Mouse (Mus musculus) thymus, adult 2 months (tissue): ENCODE measurements around the gene Cmas. TPM values are rescaled to one million over a fixed set of nuclear protein-coding genes. Genes with fewer than 3 reads are reported as not detected.

Experiments
- DNase-seq: peaks from one replicate; pipeline ENCODE4 v3.0.0; 2021
- H3K27ac ChIP-seq: fragments of 200-500 bp; 2 replicates; pipeline ENCODE4 v1.5.1; 2012; ENCODE audit warnings: low read length, control low read depth; ENCODE audit not compliant: control insufficient read depth, insufficient read depth
- H3K27me3 ChIP-seq: fragments of 200-500 bp; 2 replicates; pipeline ENCODE4 v1.6.1; 2012; ENCODE audit warnings: mild to moderate bottlenecking, low read length, moderate library complexity, mixed read lengths; ENCODE audit not compliant: control insufficient read depth, insufficient read depth
- H3K36me3 ChIP-seq: fragments of 200-500 bp; 2 replicates; pipeline ENCODE4 v1.6.1; 2012; ENCODE audit warnings: mild to moderate bottlenecking, low read length, moderate library complexity; ENCODE audit not compliant: control insufficient read depth, insufficient read depth
- H3K4me1 ChIP-seq: fragments of 200-500 bp; replicated peaks from 2 replicates; pipeline ENCODE4 v1.6.1; 2012; ENCODE audit warnings: low read length; ENCODE audit not compliant: control insufficient read depth, insufficient read depth
- H3K4me3 ChIP-seq: fragments of 200-500 bp; 2 replicates; pipeline ENCODE4 v1.5.1; 2012; ENCODE audit warnings: mild to moderate bottlenecking, low read length, control low read depth, moderate library complexity; ENCODE audit not compliant: control insufficient read depth, insufficient read depth
- CTCF ChIP-seq: fragments of 200-500 bp; IDR thresholded peaks from 2 replicates; pipeline ENCODE4 v1.5.1; 2012; ENCODE audit warnings: mild to moderate bottlenecking, control low read depth, low read length, moderate library complexity, borderline replicate concordance; ENCODE audit not compliant: control insufficient read depth, poor library complexity, insufficient read depth; ENCODE audit errors: extremely low read depth
- POLR2A ChIP-seq: fragments of 200-500 bp; IDR thresholded peaks from 2 replicates; pipeline ENCODE4 v1.6.1; 2012; ENCODE audit warnings: mild to moderate bottlenecking, low read length, control low read depth, moderate library complexity; ENCODE audit not compliant: control insufficient read depth, poor library complexity, insufficient read depth; ENCODE audit errors: extremely low read depth
- WGBS: fragments of 180-500 bp; shearing (Covaris S2); methylation state at CpG from one replicate; pipeline ENCODE4 v1.1.7; 2018; 5-methylcytosine and 5-hydroxymethylcytosine counted together
- polyA plus RNA-seq: library from polyadenylated mRNA; depleted of rRNA; stranded (reverse); fragments of >200 nt; gene quantifications from 2 replicates; pipeline ENCODE4 v1.2.3, GENCODE M21; 2012

The Cmas gene
- polyA plus RNA-seq, 1 experiment: 25.5 TPM

DNA sequence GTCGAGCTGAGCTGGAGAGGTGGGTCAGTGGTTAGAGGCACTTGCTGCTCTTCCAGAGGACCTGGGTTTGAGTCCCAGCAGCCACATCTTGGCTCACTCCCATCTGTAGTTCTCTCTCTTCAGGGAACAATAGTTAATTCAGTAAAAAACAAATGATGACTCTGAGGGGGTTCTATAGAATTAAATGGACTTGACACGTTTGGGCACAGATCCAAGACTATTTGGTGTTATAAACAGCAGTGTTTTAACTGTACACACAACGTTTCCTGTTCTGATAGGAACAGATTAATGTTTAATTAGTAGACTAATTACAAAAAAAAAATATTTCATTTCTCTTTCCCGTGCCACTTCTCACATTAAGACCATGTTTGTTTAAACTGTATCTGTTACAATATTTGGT, 39.3 kb upstream of the Cmas start:
- H3K4me3 ChIP-seq: no peak overlapping the region
- no peak for DNase-seq
- H3K27me3 ChIP-seq: no peaks in the 10 kb centered on the region
- H3K27ac ChIP-seq: no peak overlapping the region
- TF ChIP-seq CTCF (no peak), POLR2A (no peak)
- H3K4me1 ChIP-seq: no peaks in the 10 kb centered on the region
- H3K36me3 ChIP-seq: no peaks in the 10 kb centered on the region
- 83% methylated on average over 4 of the region's 4 CpGs for WGBS

DNA sequence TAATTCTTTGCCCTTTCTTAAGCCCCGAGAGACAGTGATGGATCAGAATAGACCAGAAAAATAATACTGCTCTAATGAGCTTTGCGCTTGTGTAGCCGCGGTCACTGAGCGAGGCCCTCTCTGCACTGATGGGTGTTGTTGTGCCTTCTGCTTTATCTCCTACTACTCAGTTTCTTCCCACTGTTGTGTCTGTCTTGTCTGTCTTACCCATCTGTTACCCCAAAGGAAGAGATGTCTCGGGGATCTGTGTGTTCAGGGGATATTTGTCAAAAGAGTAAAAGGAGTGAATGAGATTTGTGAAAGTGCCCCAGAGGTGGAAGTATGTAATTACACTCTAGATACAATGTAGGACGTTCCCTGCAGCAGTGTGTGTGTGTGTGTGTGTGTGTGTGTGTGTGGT, 38.3 kb upstream of the Cmas start:
- Histone ChIP-seq H3K4me3 (no peak overlapping the region), H3K4me1 (no peaks in the 10 kb centered on the region), H3K36me3 (no peaks in the 10 kb centered on the region), H3K27ac (no peak overlapping the region), H3K27me3 (no peaks in the 10 kb centered on the region)
- TF ChIP-seq CTCF: no peak
- no peak for TF ChIP-seq POLR2A
- no peak for DNase-seq
- 87% methylated on average over 7 of the region's 7 CpGs for WGBS

DNA sequence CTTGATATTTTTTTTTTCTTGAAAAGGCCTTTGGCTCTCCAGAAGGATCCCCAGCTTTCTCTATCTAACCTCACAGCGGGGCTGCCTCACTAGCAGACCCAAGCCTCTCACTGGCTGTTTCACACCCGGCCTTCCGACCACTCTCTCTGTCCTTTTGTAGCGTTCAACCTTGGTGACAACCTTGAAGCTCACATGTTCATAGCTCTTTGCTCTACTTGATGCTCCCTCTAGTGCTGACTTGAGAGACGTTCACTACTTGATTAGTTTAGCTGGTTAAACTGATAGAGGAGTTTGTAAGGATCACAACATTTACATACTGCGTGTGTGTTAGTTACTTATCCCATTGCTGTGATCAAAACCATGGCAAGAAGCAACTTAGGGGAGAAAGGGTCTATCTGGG, 35.8 kb upstream of the Cmas start:
- Histone ChIP-seq H3K4me3 (no peak overlapping the region), H3K27ac (no peak overlapping the region), H3K4me1 (no peaks in the 10 kb centered on the region), H3K36me3 (no peaks in the 10 kb centered on the region), H3K27me3 (no peaks in the 10 kb centered on the region)
- WGBS: 75% methylated on average over 6 of the region's 6 CpGs
- DNase-seq: no peak
- TF ChIP-seq POLR2A: no peak

DNA sequence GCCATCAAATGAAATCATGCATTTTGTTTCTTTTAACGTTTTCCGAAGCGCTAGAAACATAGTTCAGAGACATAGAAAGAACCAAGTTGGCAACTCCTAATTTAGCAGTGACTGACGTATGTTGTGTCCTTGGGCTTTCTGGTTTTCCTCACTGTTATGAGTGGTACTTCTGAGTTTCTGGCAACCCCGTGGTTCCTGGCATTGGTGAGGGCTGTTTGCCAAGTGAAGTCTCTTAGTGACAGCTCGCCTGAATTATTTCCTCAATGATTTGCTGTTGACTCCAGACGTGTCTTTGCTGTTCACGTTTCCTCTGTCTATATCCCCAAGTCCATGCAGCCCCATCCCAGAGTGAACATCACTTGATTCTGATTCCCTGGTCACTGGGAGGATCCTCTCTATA, 34.8 kb upstream of the Cmas start:
- DNase-seq: no peak
- Histone ChIP-seq H3K36me3 (no peaks in the 10 kb centered on the region), H3K27ac (no peak overlapping the region), H3K4me1 (no peaks in the 10 kb centered on the region), H3K27me3 (no peaks in the 10 kb centered on the region), H3K4me3 (no peak overlapping the region)
- WGBS: 79% methylated on average over 8 of the region's 8 CpGs
- TF ChIP-seq CTCF: no peak
- TF ChIP-seq POLR2A: no peak

DNA sequence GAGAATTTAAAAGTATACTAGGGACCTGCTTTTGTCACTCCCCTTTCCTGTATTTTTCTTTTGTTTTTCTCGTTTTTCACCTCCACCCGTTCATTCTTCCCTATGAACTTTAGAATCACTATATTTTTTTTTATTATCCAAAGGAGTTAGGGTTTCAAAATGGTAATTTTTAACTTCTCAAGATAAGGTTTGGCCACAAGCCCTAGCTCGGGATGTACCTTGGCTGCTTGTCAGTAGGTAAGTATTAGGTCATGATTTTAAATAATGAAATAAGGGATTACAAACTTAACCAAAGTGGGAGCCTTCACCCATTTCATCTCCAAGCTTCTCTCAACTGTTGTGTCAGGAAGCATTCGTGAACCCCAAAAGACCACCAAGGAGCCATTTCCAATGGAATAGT, 30.5 kb upstream of the Cmas start:
- no peaks in the 10 kb centered on the region for H3K36me3 ChIP-seq
- no peak for TF ChIP-seq CTCF
- no peak for TF ChIP-seq POLR2A
- H3K27ac ChIP-seq: no peak overlapping the region
- no peak for DNase-seq
- WGBS: 90% methylated on average over 4 of the region's 4 CpGs
- no peak overlapping the region for H3K4me3 ChIP-seq
- H3K4me1 ChIP-seq: no peaks in the 10 kb centered on the region
- no peaks in the 10 kb centered on the region for H3K27me3 ChIP-seq

DNA sequence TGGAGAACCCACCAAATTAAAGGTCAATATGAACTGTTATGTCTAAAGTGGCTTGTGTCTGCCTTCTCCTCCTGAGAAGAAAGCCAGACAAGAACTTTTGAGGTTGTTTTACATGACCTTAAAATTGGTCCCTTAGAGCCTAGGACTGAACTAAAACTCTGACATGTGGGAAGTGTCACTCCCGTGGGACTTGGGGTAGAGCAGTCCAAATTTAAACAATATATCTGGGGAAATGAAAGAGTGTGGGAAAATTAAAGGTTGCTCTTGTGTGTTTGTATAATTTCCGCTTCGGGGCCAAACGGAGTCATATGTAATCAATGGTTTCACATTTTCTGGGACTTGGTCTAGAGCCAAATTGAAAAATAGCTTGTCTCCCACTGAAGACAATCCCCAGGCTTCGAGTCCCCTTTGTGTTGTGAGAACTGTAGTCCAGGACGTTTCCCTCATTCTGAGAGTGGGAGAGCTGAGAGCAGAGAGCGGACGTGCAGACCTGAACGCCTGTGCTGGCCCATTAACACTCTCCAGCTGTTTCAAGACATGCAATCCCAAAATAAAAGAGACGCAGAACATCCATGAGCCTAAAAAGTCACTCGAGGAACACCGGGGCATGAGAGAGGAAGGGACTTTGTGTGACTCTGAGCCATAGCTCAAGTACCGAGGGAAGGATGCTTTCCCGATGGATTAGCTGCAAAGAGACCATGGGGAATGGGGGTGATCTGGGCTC, 23.8 kb upstream of the Cmas start:
- Histone ChIP-seq H3K4me1 (no peaks in the 10 kb centered on the region), H3K4me3 (no peak overlapping the region), H3K27me3 (no peaks in the 10 kb centered on the region), H3K36me3 (no peaks in the 10 kb centered on the region), H3K27ac (no peak overlapping the region)
- 87% methylated on average over 14 of the region's 14 CpGs for WGBS
- TF ChIP-seq CTCF (no peak), POLR2A (no peak)
- no peak for DNase-seq
